Comparison of ENCODE assay signal across 27 mouse cellular contexts in the genomic region with DNA sequence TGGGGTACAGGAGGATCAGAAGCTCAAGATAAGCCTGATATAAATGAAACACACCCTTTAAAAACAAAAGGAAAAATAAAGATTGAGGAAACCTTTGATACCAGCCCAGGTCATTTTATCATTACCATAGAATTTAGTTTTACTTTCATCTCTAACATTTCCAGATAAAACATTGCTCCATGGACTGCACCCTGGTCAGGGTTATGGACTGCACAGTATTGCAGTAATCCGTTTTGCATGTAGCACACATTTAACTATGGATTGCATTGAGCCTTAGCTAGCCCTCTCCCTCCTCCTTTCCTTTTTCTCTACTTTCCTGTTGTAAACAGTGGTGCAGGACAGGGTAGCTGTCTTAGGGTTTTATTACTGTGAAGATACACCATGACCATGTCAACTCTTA. TPM values are rescaled to one million over a fixed set of nuclear protein-coding genes. Genes with fewer than 3 reads are reported as not detected.
"Had no signal": no experiment of that assay in that cellular context is flagged by ENCODE, and none has a peak within 500 bp of the region (broad histone marks: within the 10 kb centered on the region; RNA-seq: fewer than 3 reads in every experiment).

No protein-coding gene starts in this region.

- H3K4me3 ChIP-seq: gastrocnemius, adult 2 months; heart, embryonic 10.5 days; heart, embryonic 13.5 days; heart, embryonic 15.5 days; hindbrain, embryonic 13.5 days; hindbrain, embryonic 15.5 days; kidney, embryonic 15.5 days; left cerebral cortex, adult 2 months; limb, embryonic 10.5 days; limb, embryonic 12.5 days had no signal

- H3K9me3 ChIP-seq: heart, embryonic 10.5 days; heart, embryonic 13.5 days; heart, embryonic 15.5 days; hindbrain, embryonic 13.5 days; hindbrain, embryonic 15.5 days; kidney, embryonic 15.5 days; limb, embryonic 10.5 days; limb, embryonic 12.5 days had no signal

- DNase-seq: gastrocnemius, adult 2 months; gastrocnemius, postnatal 10 days; gastrocnemius, postnatal 25 days; heart, adult 18-20 months; heart, postnatal 14 days; heart, postnatal 36 days; kidney, adult 2 months; kidney, adult 9 months; kidney, postnatal 14 days; kidney, postnatal 36 days; layer of hippocampus, adult 9-11 months had no signal

- H3K27ac ChIP-seq: gastrocnemius, adult 2 months; heart, embryonic 10.5 days; heart, embryonic 13.5 days; heart, embryonic 15.5 days; hindbrain, embryonic 13.5 days; hindbrain, embryonic 15.5 days; hindbrain, postnatal 0 days; kidney, embryonic 15.5 days; kidney, postnatal 0 days; left cerebral cortex, adult 2 months; limb, embryonic 10.5 days; limb, embryonic 12.5 days; liver, embryonic 14.5 days had no signal

- H3K4me2 ChIP-seq: heart, embryonic 13.5 days; heart, embryonic 15.5 days; hindbrain, embryonic 13.5 days; hindbrain, embryonic 15.5 days; kidney, embryonic 15.5 days; limb, embryonic 12.5 days; liver, embryonic 11.5 days had no signal

- H3K9ac ChIP-seq: heart, embryonic 13.5 days; heart, embryonic 15.5 days; hindbrain, embryonic 13.5 days; hindbrain, embryonic 15.5 days; kidney, embryonic 15.5 days; limb, embryonic 12.5 days; liver, embryonic 14.5 days had no signal

- H3K4me1 ChIP-seq: hindbrain, embryonic 13.5 days; hindbrain, embryonic 15.5 days; kidney, embryonic 15.5 days; limb, embryonic 10.5 days; limb, embryonic 12.5 days had no signal

- H3K36me3 ChIP-seq: heart, embryonic 10.5 days; heart, embryonic 13.5 days; heart, embryonic 15.5 days; hindbrain, embryonic 15.5 days; kidney, embryonic 15.5 days; limb, embryonic 10.5 days had no signal

- ATAC-seq: forebrain, embryonic 16.5 days; hindbrain, postnatal 0 days had no signal

- H3K27me3 ChIP-seq: heart, embryonic 13.5 days; heart, embryonic 15.5 days; hindbrain, embryonic 13.5 days; hindbrain, embryonic 15.5 days; kidney, embryonic 15.5 days; limb, embryonic 12.5 days had no signal

RNA-seq across cellular contexts. Expression of gene Tnfrsf17, which starts 17.4 kb away (rescaled TPM):
- polyA plus RNA-seq: forebrain, embryonic 16.5 days; heart, embryonic 10.5 days; heart, embryonic 13.5 days; heart, postnatal 0 days; hindbrain, embryonic 13.5 days; hindbrain, postnatal 0 days; intestine, embryonic 14.5 days; kidney, embryonic 15.5 days; kidney, postnatal 0 days; limb, embryonic 10.5 days; limb, embryonic 12.5 days; liver, embryonic 11.5 days; liver, embryonic 14.5 days had no signal
